Mouse (Mus musculus) C2C12 (cell line): ENCODE measurements around the gene P2rx1.

ENCODE experiments used
- CEBPB ChIP-seq: IDR thresholded peaks from one replicate; pipeline ENCODE4 v1.6.1; 2011; ENCODE audit warnings: low read depth, mild to moderate bottlenecking, control low read depth, moderate library complexity
- CTCF ChIP-seq: IDR thresholded peaks from one replicate; pipeline ENCODE4 v1.5.1; 2011; ENCODE audit not compliant: control insufficient read depth, insufficient read depth, insufficient read length
- FOSL1 ChIP-seq: IDR thresholded peaks from one replicate; pipeline ENCODE4 v1.8.0; 2011; ENCODE audit warnings: mild to moderate bottlenecking, low read length; ENCODE audit not compliant: poor library complexity, insufficient read depth, severe bottlenecking
- MAX ChIP-seq: IDR thresholded peaks from one replicate; pipeline ENCODE4 v1.6.1; 2011; ENCODE audit warnings: mild to moderate bottlenecking, control low read depth
- MYOD1 ChIP-seq: IDR thresholded peaks from one replicate; pipeline ENCODE4 v1.6.1; 2011; ENCODE audit warnings: low read depth; ENCODE audit not compliant: control insufficient read depth, insufficient read length
- MYOG ChIP-seq: IDR thresholded peaks from one replicate; pipeline ENCODE4 v1.6.1; 2011; ENCODE audit not compliant: control insufficient read depth, insufficient read length; ENCODE audit errors: extremely low read depth
- USF1 ChIP-seq: IDR thresholded peaks from one replicate; pipeline ENCODE4 v1.6.1; 2011; ENCODE audit warnings: low read depth, mild to moderate bottlenecking, control low read depth, moderate library complexity

DNA sequence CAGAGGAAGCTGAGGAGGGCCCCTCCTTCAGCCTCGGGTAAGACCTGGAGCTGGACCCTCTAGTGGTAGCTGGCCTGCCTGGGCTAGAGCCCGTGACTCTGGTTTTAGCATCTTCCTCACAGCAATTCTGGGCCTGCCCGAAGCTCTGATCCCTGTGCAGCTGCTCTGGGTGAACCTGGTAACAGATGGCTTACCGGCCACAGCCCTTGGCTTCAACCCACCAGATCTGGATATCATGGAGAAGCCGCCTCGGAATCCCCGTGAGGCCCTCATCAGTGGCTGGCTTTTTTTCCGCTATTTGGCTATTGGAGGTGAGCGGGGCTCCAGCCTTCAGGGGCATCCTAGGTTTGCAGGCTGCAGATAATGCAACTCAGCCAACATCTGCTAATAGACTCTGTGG, 16.4 kb upstream of the P2rx1 start:
- TF ChIP-seq CTCF: no peak
- no peak for TF ChIP-seq MYOG
- no peak for TF ChIP-seq CEBPB
- TF ChIP-seq USF1: no peak
- no peak for TF ChIP-seq MAX
- TF ChIP-seq FOSL1: no peak
- TF ChIP-seq MYOD1: no peak
